Mouse (Mus musculus): Measurements from ENCODE around the gene Fat1.

The Fat1 gene

DNA sequence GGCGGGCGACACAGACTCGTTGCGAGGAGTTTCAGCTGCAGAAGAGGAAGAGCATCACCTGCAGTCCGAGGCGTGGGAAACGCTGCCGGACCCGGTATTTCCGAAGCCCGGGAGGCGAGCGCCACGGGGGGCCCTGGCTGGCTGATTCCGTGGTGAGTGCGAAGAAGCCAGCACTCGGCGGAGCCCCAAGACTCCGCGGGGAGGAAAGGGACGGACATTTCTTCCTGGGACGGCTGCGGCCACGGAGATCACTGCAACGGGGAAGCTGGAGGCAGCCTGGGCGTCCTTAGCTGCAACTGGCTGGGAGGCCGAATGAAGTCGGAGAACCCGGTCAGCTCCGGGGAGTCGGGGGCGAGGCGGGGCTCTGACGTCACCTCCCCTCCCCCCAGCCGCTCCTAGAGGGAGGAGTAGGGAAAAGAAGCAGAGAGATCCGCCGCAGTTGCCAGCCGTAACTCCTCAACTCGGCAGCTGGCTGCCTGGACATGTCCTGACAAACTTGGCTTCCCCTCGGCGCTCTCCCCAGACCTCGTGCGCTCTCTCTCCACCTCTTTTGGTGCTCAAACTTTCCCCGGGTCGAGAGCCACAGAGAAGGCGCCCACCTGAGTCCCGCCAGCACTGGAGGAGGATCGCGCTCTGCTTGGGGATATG is at the start of gene Fat1:
Fat1 (plus strand) TSS at position 598 of the 648 bp plus-strand sequence.
- DNase-seq (ENCODE audit: low read depth): no peak

GRCm38 (mm10) chr8:44894626-44895025 is 40.6 kb upstream of the Fat1 start:
- DNase-seq (ENCODE audit: low read depth): no peak

DNA sequence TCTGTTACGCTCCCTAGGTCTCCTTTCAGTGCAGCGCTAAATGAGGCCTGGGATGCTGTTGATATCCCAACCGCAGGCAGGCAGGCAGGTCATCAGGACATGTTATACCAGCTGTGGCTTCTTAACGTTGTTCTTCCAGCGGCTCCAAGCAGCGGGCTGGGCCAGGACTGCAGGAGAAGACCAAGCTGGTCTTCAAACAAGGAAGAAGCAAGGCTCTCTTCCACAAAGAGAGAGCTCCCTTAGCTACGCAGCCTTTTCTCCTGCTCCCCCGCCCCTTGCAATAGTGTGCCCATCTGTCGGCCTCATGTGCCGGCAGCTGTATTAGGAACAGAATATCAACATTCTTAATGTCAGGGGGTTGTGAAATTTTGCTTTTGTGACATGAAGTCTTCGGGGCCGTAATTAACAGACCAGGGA is 35.7 kb upstream of the Fat1 start:
- DNase-seq (ENCODE audit: low read depth): no peak

GRCm38 (mm10) chr8:44911126-44911903 is 23.9 kb upstream of the Fat1 start:
- DNase-seq (ENCODE audit: low read depth): no peak

DNA sequence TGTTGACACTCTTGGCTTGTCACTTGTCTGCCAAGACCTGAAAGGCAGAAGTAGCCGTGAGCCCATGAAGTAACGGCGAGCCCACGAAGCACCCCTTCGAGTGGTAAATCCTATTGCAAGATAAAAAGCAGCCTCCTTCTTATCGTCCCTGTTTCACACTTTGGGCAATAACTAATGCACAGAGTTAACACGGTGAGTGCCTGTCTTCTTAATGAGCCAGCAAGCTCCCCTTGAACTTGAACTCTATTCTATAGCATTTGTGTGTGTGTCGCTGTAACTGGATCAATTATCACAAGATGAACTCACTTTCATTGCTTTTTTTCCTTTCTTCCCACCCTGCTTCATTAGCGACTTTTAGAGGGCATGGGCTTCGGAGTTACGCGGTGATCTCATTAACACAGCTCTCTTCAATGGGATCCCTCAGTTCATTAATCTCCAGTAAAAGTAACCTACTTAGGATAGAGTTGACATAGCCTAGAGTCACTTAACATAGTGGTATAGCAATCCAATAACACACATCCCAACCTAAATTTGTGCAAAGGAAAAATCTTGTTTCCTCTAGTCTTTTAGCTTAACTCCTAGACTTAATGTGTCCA is 15.7 kb upstream of the Fat1 start:
- DNase-seq (ENCODE audit: low read depth): no peak

GRCm38 (mm10) chr8:44920379-44921032 is 14.7 kb upstream of the Fat1 start:
- DNase-seq (ENCODE audit: low read depth): no peak

DNA sequence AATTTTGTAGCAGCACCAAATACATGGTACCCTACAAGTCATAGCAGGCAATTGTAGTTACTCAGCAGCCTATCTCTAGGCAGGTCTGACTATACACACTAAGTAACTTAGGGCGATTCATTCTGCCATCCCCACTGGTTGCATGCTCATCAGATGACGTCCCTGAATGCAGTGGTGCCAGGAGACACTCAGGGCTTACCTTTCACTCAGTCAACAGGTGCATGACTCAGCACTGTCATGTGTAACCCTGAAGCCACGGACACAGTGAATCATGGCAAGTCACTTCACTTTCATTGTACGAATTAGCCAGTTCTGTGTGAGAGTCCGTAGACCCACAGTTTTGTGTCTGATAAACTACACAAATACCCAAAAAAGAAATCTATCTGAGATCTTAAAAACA is 10.3 kb upstream of the Fat1 start:
- DNase-seq (ENCODE audit: low read depth): no peak

DNA sequence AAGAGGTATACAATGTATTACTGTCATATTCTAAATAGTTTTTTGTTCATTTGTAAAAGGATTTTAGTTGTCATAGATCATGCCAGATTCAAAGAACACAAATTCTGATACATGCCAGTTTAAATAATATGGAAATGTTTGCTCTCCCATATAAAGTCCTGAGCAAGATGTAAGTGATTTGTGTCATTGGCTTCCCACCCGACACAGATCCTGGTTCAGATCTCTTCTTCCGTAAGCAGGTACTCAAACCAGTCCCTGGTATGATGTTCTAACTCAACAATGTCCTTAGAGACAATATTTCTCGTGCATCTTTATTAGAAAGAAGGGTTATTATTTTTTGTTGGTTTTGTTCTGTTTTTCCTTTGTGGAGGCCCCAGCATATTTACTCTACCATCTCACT is 5.2 kb upstream of the Fat1 start:
- no peak for DNase-seq (ENCODE audit: low read depth)

- DNase-seq (ENCODE audit: low read depth): no peak
Measured at GRCm38 (mm10) chr8:44932546-44933342, 2.5 kb upstream of the Fat1 start.

DNA sequence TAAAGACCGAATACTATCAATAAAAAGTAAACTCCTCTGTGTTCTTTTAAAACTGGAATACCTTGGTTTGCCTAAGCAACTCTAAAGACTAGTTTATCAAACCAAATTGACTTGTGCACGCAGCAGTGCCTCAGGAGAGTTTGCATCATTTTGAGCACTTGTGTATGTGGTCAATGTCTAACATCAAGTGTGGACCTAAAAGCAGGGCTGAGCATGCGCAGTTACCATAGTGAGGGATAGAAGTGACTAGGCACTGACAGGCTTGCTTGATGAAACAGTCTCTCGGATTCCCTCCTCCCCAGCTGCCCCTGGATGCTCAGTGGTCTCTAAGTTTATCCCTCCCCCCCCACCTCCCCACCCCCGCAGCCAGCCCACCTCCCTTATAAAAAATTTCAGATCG is 1.8 kb upstream of the Fat1 start:
- DNase-seq (ENCODE audit: low read depth): no peak

DNA sequence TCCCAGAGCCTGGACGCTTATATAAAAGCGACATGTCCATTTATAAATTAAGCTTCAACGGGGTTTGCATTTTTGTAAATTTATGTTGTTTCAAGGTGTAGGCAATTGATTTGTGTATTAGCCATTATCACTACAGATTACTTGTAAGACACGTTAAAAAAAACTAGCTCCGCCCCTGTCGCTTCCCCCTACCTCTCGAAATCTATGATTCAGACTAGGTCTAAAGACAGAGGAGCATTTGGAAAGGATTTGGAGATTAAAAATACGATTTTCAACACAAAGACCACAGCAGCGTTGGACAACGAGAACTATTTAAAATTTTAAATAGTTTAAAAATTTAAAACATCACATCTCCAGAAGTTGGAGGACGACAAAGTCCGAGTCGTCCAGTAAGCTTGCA is 831 bp upstream of the Fat1 start:
- DNase-seq (ENCODE audit: low read depth): no peak

- no peak for DNase-seq (ENCODE audit: low read depth)
Measured at GRCm38 (mm10) chr8:44935741-44936140, 494 bp downstream of the Fat1 start.

GRCm38 (mm10) chr8:44936481-44936961 is 1.3 kb downstream of the Fat1 start:
- DNase-seq (ENCODE audit: low read depth): no peak

DNA sequence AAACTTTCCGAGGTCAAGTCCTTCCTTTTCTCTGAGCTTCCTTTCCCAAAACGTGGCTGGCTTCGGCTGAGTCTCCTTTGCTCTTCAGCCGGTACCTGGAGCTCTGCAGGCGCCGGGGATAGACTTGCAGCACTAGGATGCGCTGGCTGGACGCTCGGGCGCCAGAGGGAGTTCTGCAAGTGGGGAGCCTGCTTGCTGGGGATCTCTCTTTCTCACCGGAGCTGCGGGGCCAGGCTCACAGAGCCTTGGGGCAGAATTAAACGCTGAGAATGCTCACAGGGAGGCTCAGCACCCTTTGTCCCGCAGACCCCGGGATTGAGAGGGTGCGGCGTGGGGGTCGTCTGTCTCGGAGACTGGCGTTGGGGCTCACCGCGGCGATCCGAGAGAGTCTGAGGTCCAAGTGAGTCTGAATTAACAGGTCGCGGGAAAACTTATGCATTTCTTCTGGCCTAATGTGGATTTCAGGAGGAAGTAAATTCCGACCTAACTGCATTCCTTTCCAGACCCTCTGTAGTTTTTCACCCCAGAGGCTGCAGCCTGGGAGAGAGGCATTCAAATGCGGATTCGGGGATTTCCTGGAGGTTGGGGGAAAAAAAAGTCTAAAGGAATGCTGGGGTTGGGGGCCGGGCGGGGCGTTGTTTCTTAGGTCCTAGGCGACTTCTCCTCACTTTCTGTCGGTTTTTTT is 2.0 kb downstream of the Fat1 start:
- no peak for DNase-seq (ENCODE audit: low read depth)

DNA sequence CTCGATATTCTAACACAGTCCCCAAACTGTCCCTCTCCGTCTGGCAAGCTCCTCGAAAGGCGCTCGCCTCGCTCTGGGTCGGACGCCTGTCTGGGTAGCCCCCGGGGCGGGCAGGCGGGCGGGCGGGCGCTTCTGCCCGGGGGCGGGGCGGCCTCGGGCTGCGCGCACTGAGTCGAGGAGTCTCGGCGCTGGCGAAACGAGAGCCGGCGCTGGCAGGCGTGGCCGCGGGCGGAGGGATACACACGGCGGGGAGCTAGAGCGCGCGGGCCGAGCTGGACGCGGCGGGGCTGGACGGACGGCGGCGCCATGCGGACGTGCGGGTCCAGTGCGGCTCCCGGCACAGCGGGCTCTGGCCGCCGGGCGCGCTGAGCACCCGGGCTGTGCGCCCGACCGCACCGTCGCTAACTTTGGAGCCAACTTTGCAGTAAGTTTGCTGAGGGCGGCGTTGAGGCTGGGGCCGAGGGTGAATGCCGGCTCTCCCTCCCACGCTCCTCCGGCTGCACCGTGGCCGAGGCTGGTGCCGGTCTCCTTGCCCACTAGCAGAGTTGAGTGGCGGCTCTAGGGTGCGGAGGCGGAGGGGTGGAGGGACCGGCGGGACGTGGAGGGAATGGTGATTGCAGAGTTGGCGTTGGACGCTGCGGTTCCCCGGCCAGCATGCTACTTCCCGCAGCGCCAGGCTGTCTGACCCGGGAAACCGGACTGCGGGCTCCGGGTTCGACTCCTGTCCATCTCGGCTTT is 2.8 kb downstream of the Fat1 start:
- DNase-seq (ENCODE audit: low read depth): peak; percentile 2

GRCm38 (mm10) chr8:44938643-44938979 is 3.4 kb downstream of the Fat1 start:
- no peak for DNase-seq (ENCODE audit: low read depth)

- DNase-seq (ENCODE audit: low read depth): no peak
Measured at GRCm38 (mm10) chr8:44945577-44945976, 10.3 kb downstream of the Fat1 start.

DNA sequence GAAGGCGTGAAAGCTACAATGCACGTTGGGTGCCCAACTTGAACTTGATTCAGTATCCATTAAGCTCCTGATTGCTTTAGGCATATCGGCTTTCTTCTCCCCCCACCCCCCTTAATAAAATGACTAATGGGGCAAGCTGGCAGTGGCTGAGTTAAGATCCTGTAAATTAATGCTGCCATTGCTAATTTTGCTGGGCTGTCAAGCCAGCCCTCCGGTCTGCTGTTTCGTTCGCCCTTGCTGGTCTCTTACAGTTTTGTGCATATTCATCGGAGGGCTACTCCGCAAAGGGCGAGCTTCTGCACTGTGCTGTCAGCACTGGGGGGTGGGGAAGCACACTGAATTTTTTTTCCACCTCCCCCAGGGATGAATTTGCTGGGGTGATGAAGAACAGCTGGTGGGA is 13.3 kb downstream of the Fat1 start:
- DNase-seq (ENCODE audit: low read depth): no peak

DNA sequence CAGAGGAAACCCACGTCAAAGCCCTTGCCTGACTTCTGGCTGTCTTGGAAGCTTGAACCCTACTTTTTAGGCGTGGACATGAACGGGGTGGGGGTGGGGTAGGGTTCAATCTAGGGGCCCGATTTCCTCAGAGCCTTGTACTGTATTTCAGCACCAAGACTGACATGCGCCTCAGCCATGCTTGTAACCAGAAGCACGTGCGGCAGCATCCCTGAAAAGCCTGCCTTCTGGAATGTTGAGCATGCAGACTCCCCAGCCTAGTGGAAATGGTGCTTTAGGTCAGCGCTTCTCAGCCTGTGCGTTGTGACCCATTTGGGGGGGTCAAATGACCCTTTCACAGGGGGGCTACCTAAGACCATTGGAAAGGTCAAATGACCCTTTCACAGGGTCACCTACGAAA is 25.2 kb downstream of the Fat1 start:
- no peak for DNase-seq (ENCODE audit: low read depth)

DNA sequence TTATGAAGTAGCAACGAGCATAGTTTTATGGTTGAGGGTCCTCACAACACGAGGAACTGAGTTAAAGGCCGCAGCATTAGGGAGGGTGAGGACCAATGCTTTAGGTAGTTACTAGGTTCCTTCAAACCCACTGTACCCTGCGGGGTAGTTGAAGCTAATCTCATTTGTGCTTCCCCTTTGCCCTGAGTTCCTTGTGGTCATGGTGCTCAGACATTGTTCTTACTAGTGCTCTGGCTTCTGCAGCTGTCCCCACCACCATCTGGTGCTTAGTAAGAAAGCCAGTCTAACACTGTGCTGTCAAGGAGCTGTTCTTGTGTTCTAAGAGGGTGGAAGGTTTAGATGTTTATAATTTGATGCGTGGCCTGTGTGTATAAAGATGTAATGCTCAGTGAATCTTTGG is 25.7 kb downstream of the Fat1 start:
- DNase-seq (ENCODE audit: low read depth): no peak

DNA sequence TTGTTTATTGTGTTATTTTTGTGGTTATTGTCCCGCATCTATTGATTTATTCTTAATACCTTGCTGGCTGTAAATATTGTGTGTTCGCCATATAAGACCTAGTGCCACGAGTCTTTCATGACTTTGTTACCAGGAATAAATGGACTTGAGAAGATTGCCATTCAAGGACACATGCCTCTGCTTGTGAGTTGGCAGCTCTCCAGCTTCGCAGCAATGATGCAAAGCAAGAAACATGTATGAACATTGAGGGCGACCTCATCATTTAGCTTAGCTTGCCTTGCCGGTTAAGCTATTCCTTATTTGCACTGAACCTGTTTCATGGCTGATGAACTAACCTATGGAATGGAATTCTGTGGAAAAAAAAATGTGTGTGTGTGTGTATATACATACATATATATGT is 26.2 kb downstream of the Fat1 start:
- DNase-seq (ENCODE audit: low read depth): no peak
